Mouse (Mus musculus) CD4-positive naive resting alpha-beta T cell, adult 76 days (primary cell): ENCODE data around the gene Olfr635. TPM values are rescaled to one million over a fixed set of nuclear protein-coding genes. Genes with fewer than 3 reads are reported as not detected.

Source experiments
- total RNA-seq: library from RNA; stranded (reverse); gene quantifications from one replicate; pipeline ENCODE4 v1.2.4, GENCODE M21; 2023

Olfr635 gene
- total RNA-seq: not detected

DNA sequence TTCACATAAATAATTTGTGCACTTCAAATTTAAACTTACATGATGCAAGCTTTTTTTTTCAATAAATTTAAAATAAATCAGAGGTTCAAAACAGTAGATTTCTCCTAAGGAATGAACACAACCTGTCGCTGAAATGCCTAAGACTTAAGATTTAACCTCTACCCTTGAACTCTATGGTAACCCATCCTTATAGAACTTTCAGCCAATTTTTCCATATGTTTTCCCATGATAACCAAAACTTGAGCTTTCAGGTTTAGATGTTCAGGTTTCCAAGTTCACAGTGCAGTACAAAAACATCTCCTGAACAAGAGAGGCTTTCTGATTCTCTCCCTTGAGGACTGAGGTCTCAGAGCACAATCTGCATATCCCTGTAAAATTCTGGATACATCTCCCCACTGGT, at the start of gene Olfr635:
TSS of gene Olfr635 (plus strand) at position 301 of the 400 bp plus-strand sequence.

GRCm38 (mm10) chr7:103928525-103928924, 42.4 kb upstream of the Olfr635 start, which contains the start of gene Olfr631:
TSS of gene Olfr631 (plus strand) at chr7:103928825.

DNA sequence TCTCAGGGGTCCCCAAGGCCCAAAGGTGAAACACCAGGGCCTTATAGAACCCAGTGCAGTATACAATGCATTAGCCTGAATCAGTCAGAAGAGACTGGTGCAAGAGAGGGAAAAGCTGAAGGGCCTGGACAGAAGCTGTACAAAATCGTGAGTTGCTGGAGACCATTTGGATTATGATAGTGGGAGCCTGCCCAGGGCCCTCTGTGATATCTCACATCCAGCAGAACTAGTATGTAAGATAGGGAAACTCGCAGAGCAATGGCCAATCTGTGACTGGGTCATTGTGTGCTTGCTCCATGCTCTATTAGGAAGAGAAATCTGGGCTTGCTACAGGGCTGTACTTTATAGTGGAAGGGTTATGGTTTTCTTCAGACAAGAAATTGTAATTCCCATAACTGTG, 36.7 kb upstream of the Olfr635 start, which contains the start of gene Olfr632:
TSS of gene Olfr632 (plus strand) at position 84 of the 400 bp plus-strand sequence.

GRCm38 (mm10) chr7:103944137-103944536, 26.8 kb upstream of the Olfr635 start, which contains the start of gene Olfr633:
TSS of gene Olfr633 (plus strand) at chr7:103944437.

DNA sequence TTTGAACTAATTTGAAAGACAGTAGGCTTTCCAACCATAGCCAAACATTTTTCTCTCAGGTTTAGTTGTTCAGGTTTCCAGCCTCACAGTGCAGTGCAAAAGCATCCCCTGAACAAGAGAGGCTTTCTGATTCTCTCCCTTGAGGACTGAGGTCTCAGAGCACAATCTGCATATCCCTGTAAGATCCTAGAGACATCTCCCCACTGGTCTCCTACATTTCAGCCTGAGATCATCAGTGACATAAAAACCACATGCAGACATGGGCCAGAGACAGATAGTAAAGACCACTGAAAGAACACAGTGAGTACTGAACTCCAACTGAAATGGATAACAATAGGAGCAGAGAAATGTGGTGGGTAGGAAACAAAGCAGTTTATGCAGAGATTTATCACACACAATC, 27.5 kb downstream of the Olfr635 start, which contains the start of gene Olfr638:
TSS of gene Olfr638 (plus strand) at position 301 of the 400 bp plus-strand sequence.

DNA sequence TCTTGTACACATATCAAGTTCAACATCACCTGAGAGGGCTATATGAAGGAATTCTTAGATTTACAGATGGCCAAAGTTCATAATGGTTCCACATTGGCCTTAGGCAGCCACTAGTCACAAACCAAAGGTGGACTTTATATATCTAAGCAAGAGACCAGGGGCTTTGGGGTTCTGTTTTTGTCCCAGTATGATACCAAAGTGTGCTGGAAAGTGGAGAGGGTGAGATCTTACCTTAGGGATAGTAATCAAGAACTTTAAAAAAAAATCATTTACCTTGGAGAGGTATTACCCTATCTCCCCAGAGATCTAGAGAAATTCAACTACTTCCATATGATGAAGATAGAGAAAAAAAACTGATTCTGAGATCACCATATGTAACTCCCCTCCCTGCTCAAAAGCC, 46.3 kb downstream of the Olfr635 start, which contains the start of gene Olfr639:
TSS of gene Olfr639 (minus strand) at position 101 of the 400 bp plus-strand sequence.

DNA sequence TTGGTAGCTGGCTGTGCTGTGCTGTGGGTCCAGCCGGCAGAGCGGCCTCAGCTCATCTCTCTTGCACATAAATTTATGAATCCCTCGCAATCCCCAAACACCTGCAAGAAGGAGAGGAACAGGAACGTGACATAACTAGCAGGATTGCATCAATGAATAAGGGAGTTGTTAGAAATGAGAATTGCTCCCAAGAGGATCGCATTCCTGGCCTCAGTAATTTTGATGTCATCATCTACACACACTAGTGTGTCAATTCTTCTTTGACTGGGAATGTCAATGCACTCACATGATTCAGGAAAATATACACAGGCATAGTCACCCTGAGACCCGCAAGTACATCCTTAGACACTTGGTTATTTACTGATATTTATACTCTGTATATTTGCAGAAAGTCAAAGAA, 54.5 kb downstream of the Olfr635 start, which contains the start of gene Olfr640:
TSS of gene Olfr640 (minus strand) at position 101 of the 400 bp plus-strand sequence.

DNA sequence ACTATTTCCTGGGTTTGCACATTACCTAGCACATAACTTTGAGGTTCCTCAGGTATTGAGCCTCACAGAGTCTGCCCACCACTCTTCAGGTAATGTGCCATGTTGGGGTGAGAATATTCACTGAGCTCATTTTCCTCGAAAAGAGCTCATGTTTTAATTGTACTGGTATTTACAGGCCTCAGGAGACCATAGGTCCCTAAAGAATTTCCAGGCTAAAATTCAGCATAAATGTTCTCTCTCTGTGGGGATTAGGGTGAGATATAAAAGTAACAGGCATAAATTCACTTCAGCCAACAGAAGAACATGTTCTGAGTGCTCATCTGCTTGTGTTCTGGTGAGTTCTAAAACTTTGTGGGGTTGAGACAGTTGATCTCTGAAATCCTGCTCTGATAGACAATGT, 64.2 kb downstream of the Olfr635 start, which contains the start of gene Olfr641:
TSS of gene Olfr641 (plus strand) at position 301 of the 400 bp plus-strand sequence.

Other genes with a start within 250 kb of the Olfr635 start
- gene Olfr628, start 240.8 kb upstream of the Olfr635 start, total RNA-seq: not detected
- gene Olfr629, start 226.2 kb upstream of the Olfr635 start, total RNA-seq: not detected
- not detected for gene Olfr630, start 213.8 kb upstream of the Olfr635 start, total RNA-seq
- not detected for gene Olfr69, start 199.6 kb upstream of the Olfr635 start, total RNA-seq
- not detected for gene Olfr68, start 191.5 kb upstream of the Olfr635 start, total RNA-seq
- gene Olfr67, start 179.3 kb upstream of the Olfr635 start, total RNA-seq: not detected
- gene Hbb-bt, start 157.2 kb upstream of the Olfr635 start, total RNA-seq: 492 TPM
- 2,802 TPM for gene Hbb-bs, start 143.1 kb upstream of the Olfr635 start, total RNA-seq
- not detected for gene Hbb-bh2, start 130.6 kb upstream of the Olfr635 start, total RNA-seq
- gene Hbb-bh1, start 128.0 kb upstream of the Olfr635 start, total RNA-seq: not detected
- gene Hbb-y, start 117.9 kb upstream of the Olfr635 start, total RNA-seq: not detected
- gene Olfr66, start 84.9 kb upstream of the Olfr635 start, total RNA-seq: not detected
- not detected for gene Olfr64, start 76.7 kb upstream of the Olfr635 start, total RNA-seq
- not detected for gene Olfr65, start 67.7 kb upstream of the Olfr635 start, total RNA-seq
- gene Olfr631, start 42.3 kb upstream of the Olfr635 start, total RNA-seq: not detected
- gene Olfr632, start 36.8 kb upstream of the Olfr635 start, total RNA-seq: not detected
- gene Olfr633, start 26.7 kb upstream of the Olfr635 start, total RNA-seq: not detected
- not detected for gene Olfr638, start 27.6 kb downstream of the Olfr635 start, total RNA-seq
- gene Olfr639, start 46.2 kb downstream of the Olfr635 start, total RNA-seq: not detected
- not detected for gene Olfr640, start 54.4 kb downstream of the Olfr635 start, total RNA-seq
- gene Olfr641, start 64.3 kb downstream of the Olfr635 start, total RNA-seq: not detected
- gene Olfr642, start 81.5 kb downstream of the Olfr635 start, total RNA-seq: not detected
- not detected for gene 4930516K23Rik, start 90.3 kb downstream of the Olfr635 start, total RNA-seq
- not detected for gene Olfr644, start 100.7 kb downstream of the Olfr635 start, total RNA-seq
- not detected for gene Olfr645, start 114.3 kb downstream of the Olfr635 start, total RNA-seq
- not detected for gene Olfr646, start 133.7 kb downstream of the Olfr635 start, total RNA-seq
- not detected for gene Ubqln5, start 158.7 kb downstream of the Olfr635 start, total RNA-seq
- not detected for gene Olfr643, start 166.3 kb downstream of the Olfr635 start, total RNA-seq
- gene Ubqln3, start 172.1 kb downstream of the Olfr635 start, total RNA-seq: not detected
- not detected for gene Ubqlnl, start 179.4 kb downstream of the Olfr635 start, total RNA-seq
- gene Olfm5, start 193.7 kb downstream of the Olfr635 start, total RNA-seq: not detected
- not detected for gene Olfr648, start 212.2 kb downstream of the Olfr635 start, total RNA-seq
- not detected for gene Olfr649, start 224.8 kb downstream of the Olfr635 start, total RNA-seq
- 0.50 TPM for gene Trim6, start 247.6 kb downstream of the Olfr635 start, total RNA-seq